Mouse (Mus musculus) midbrain, embryonic 10.5 days (tissue): ENCODE measurements around the gene Rnf135. TPM values are rescaled to one million over a fixed set of nuclear protein-coding genes. Genes with fewer than 3 reads are reported as not detected.

ENCODE experiments used
- DNase-seq: peaks from one replicate; pipeline ENCODE4 v3.0.0-alpha.2; 2017; ENCODE audit warnings: low spot score
- H3K27ac ChIP-seq: fragments of 300-500 bp; sonication (generic); replicated peaks from 2 replicates; pipeline ENCODE4 v1.5.1; 2016; ENCODE audit warnings: mild to moderate bottlenecking
- H3K27me3 ChIP-seq: fragments of 300-500 bp; sonication (generic); 2 replicates; pipeline ENCODE4 v1.6.1; 2016; ENCODE audit warnings: low read depth, mild to moderate bottlenecking; ENCODE audit not compliant: poor library complexity, severe bottlenecking
- H3K36me3 ChIP-seq: fragments of 300-500 bp; sonication (generic); 2 replicates; pipeline ENCODE4 v1.6.1; 2016; ENCODE audit warnings: mild to moderate bottlenecking, moderate library complexity
- H3K4me1 ChIP-seq: fragments of 300-500 bp; sonication (generic); 2 replicates; pipeline ENCODE4 v1.6.1; 2016
- H3K4me3 ChIP-seq: fragments of 300-500 bp; sonication (generic); 2 replicates; pipeline ENCODE4 v1.5.1; 2016; ENCODE audit warnings: mild to moderate bottlenecking, moderate library complexity
- H3K9me3 ChIP-seq: fragments of 300-500 bp; sonication (generic); replicated peaks from 2 replicates; pipeline ENCODE4 v1.6.1; 2016; ENCODE audit warnings: mild to moderate bottlenecking
- WGBS: fragments of 180-500 bp; shearing (Covaris S2); methylation state at CpG from one replicate; pipeline ENCODE4 v1.1.7; 2016; 5-methylcytosine and 5-hydroxymethylcytosine counted together
- polyA plus RNA-seq: library from polyadenylated mRNA; unstranded; fragments of >200 nt; fragmentation: Nextera tagmentation; extraction: Ambion mirVana; gene quantifications from 2 replicates; pipeline ENCODE4 v1.2.1, GENCODE M21; 2016

Rnf135 gene
- polyA plus RNA-seq, 1 experiment from 2014 or later: 5.0 TPM

- Histone ChIP-seq H3K4me3 (no peak overlapping the region), H3K27me3 (no peaks in the 10 kb centered on the region), H3K27ac (no peak overlapping the region), H3K36me3 (peaks cover 5% of the 10 kb centered on the region), H3K9me3 (no peaks in the 10 kb centered on the region), H3K4me1 (no peaks in the 10 kb centered on the region)
- DNase-seq: no peak
- WGBS: 81% methylated on average over 4 of the region's 4 CpGs
Observed at GRCm38 (mm10) chr11:80190280-80190679, 6.6 kb downstream of the Rnf135 start.

- H3K4me1 ChIP-seq: no peaks in the 10 kb centered on the region
- no peak overlapping the region for H3K27ac ChIP-seq
- H3K4me3 ChIP-seq: no peak overlapping the region
- no peaks in the 10 kb centered on the region for H3K9me3 ChIP-seq
- peaks cover 5% of the 10 kb centered on the region for H3K36me3 ChIP-seq
- 64% methylated on average over 4 of the region's 4 CpGs for WGBS
- DNase-seq: no peak
- no peaks in the 10 kb centered on the region for H3K27me3 ChIP-seq
Observed at GRCm38 (mm10) chr11:80193827-80194226, 10.2 kb downstream of the Rnf135 start.

GRCm38 (mm10) chr11:80196351-80196750 is 12.7 kb downstream of the Rnf135 start:
- H3K4me1 ChIP-seq: no peaks in the 10 kb centered on the region
- no peak for DNase-seq
- H3K27ac ChIP-seq: no peak overlapping the region
- 87% methylated on average over 7 of the region's 7 CpGs for WGBS
- H3K9me3 ChIP-seq: no peaks in the 10 kb centered on the region
- no peaks in the 10 kb centered on the region for H3K27me3 ChIP-seq
- H3K4me3 ChIP-seq: no peak overlapping the region
- peaks cover 5% of the 10 kb centered on the region for H3K36me3 ChIP-seq

- no peak for DNase-seq
- Histone ChIP-seq H3K27ac (no peak overlapping the region), H3K36me3 (peaks cover 4% of the 10 kb centered on the region), H3K27me3 (no peaks in the 10 kb centered on the region), H3K4me3 (no peak overlapping the region), H3K4me1 (no peaks in the 10 kb centered on the region), H3K9me3 (no peaks in the 10 kb centered on the region)
- WGBS: 95% methylated on average over 3 of the region's 3 CpGs
Observed at GRCm38 (mm10) chr11:80199316-80199715, 15.7 kb downstream of the Rnf135 start.

DNA sequence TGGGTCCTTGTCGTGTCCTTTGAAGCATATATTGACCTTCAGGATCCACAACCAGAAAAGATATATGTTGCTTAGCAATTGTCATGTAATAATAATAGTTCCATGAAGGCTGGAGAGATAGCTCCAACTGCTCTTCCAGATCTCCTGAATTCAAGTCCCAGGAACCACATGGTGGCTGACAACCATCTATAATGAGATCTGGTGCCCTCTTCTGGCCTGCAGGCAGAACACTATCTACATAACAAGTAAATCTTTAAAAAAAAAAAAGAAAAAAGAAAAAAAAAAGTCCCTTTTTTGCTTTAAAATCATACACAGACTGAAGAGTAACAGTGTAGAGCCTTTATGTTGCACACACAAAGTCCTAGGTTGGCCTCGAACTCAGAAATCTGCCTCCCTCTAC is 16.1 kb downstream of the Rnf135 start:
- Histone ChIP-seq H3K36me3 (no peaks in the 10 kb centered on the region), H3K27me3 (no peaks in the 10 kb centered on the region), H3K9me3 (no peaks in the 10 kb centered on the region), H3K4me3 (no peak overlapping the region), H3K4me1 (no peaks in the 10 kb centered on the region), H3K27ac (no peak overlapping the region)
- DNase-seq: no peak
- WGBS: 100% methylated on average over 2 of the region's 2 CpGs

DNA sequence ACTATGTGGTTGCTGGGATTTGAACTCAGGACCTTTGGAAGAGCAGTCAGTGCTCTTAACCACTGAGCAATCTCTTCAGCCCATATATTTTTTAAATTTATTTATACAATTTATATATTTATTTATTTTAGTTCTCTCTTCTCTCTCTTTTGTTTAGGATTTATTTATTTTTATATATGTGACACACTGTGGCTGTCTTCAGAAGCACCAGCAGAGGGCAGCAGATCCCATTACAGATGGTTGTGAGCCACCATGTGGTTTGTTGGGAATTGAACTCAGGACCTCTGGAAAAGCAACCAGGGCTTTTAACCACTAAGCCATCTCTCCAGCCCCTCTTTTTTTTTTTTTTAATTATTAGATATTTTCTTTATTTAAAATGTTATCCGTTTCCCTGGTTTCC is 16.7 kb downstream of the Rnf135 start:
- no peak for DNase-seq
- H3K4me1 ChIP-seq: no peaks in the 10 kb centered on the region
- H3K36me3 ChIP-seq: no peaks in the 10 kb centered on the region
- H3K27ac ChIP-seq: no peak overlapping the region
- H3K27me3 ChIP-seq: no peaks in the 10 kb centered on the region
- no peaks in the 10 kb centered on the region for H3K9me3 ChIP-seq
- 77% methylated on average over 1 of the region's 1 CpGs for WGBS
- H3K4me3 ChIP-seq: no peak overlapping the region

- Histone ChIP-seq H3K27ac (no peak overlapping the region), H3K27me3 (no peaks in the 10 kb centered on the region), H3K9me3 (no peaks in the 10 kb centered on the region), H3K4me1 (no peaks in the 10 kb centered on the region), H3K4me3 (no peak overlapping the region), H3K36me3 (no peaks in the 10 kb centered on the region)
- WGBS: 82% methylated on average over 6 of the region's 6 CpGs
- DNase-seq: no peak
Observed at GRCm38 (mm10) chr11:80202296-80202695, 18.6 kb downstream of the Rnf135 start.

GRCm38 (mm10) chr11:80204037-80204436 is 20.4 kb downstream of the Rnf135 start:
- no peaks in the 10 kb centered on the region for H3K9me3 ChIP-seq
- H3K4me3 ChIP-seq: no peak overlapping the region
- 81% methylated on average over 3 of the region's 3 CpGs for WGBS
- H3K27me3 ChIP-seq: no peaks in the 10 kb centered on the region
- no peaks in the 10 kb centered on the region for H3K36me3 ChIP-seq
- no peaks in the 10 kb centered on the region for H3K4me1 ChIP-seq
- no peak for DNase-seq
- H3K27ac ChIP-seq: no peak overlapping the region

DNA sequence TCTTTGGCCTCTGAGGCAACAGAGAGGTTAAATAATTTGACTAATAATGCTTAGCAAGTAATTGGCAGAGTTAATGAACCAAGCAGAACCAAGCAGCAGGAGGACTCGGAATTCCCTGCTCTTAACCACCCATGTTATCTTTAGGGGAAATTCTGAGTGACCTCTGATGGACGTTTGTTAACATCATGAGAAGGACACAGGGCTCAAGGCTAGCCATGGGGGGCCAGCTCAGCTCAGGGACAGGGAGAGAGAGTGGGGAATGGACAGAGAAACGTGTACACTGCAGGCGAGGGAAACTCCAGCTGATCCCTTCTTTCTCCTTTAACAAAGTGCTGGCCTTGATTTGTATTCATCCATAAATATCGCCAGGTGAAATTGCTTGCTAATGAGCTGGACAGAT is 21.3 kb downstream of the Rnf135 start:
- Histone ChIP-seq H3K4me3 (no peak overlapping the region), H3K4me1 (peaks cover 3% of the 10 kb centered on the region), H3K27me3 (no peaks in the 10 kb centered on the region), H3K27ac (no peak overlapping the region), H3K36me3 (no peaks in the 10 kb centered on the region), H3K9me3 (no peaks in the 10 kb centered on the region)
- WGBS: 64% methylated on average over 5 of the region's 5 CpGs
- DNase-seq: no peak

- Histone ChIP-seq H3K4me3 (peak overlapping the region; percentile 84; the same call in 1 of the 2 replicates), H3K4me1 (peaks cover 15% of the 10 kb centered on the region), H3K9me3 (no peaks in the 10 kb centered on the region), H3K36me3 (peaks cover 11% of the 10 kb centered on the region; the same call in 1 of the 2 replicates), H3K27me3 (no peaks in the 10 kb centered on the region), H3K27ac (no peak overlapping the region; the same call in 1 of the 2 replicates)
- 37% methylated on average over 7 of the region's 7 CpGs for WGBS
- DNase-seq: no peak
Observed at GRCm38 (mm10) chr11:80208465-80208859, 24.8 kb downstream of the Rnf135 start.

DNA sequence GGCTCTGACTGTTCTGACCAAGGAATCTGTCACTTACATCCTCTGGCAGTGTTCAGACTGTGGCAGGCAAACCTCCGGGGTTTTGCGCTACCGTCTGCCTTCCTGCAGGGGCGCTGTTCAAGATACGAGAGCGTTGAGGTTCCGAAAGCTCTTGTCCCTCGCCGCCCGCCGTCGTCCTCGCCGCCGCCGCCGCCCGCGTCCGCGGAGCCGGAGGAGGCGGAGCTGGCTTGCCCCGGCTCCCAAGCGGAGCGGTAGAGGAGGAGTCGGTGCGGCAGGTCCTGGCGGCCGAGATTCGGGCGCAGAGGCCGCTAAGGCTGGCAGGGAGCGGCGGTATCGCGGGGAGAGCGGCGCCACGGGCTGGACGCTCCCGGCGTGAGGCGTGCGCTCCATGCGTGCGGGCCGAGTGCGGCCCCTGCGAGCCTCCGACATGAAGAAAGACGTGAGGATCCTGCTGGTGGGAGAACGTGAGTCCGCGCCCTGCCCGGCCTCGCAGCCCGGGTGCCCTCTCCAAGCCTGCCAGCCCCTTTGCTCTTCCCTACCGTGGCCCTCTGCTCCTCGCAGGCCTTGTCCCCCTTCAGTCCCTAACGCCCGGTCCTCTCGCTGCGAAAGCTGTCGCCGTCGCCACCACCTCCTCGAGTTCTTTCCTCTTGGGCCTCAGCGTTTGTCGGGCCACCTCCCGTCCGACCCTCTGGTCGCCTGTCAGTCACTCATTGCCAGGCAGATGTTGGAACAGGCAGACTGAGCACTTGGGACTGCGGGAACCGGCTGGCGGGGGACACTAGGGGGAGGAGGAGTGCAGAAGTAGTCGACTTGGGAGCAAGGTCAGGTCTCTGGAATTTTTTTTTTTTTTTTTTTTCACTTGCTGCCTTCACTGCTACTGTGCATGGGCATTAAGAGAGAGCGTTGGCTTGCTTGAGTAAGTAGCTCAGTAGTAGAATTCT is 25.5 kb downstream of the Rnf135 start, which contains the start of gene Rhot1:
Gene Rhot1 (plus strand): TSS at position 160 of the 941 bp plus-strand sequence.
- H3K4me1 ChIP-seq: peaks cover 15% of the 10 kb centered on the region
- no peaks in the 10 kb centered on the region for H3K9me3 ChIP-seq
- peak within 1 kb of the TSS; percentile 94 for H3K27ac ChIP-seq
- H3K36me3 ChIP-seq: peaks cover 17% of the 10 kb centered on the region
- under 1% methylated on average over 78 of the region's 78 CpGs for WGBS
- no peaks in the 10 kb centered on the region for H3K27me3 ChIP-seq
- H3K4me3 ChIP-seq: peak within 1 kb of the TSS; percentile 84
- DNase-seq: peak; percentile 95

DNA sequence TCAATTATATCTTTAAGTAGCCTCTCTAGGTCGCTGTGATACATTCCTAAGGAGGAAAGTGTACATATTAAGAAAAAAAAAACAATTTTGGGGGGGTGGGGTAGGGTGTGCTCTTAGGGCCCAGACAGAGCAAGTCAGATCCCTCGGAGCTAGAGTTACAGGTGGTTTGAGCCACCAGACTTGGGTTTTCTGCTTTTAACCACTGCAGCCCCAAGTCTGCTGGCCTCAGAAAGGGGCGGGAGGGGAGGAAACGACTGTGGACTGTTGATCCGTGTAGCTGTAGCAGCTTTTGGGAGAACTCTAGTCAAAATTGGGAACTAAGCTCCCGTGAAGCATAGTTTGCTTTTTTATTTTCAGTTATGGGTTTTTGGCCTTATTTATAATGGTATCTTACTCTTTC is 26.7 kb downstream of the Rnf135 start:
- no peak for DNase-seq
- Histone ChIP-seq H3K4me3 (peak overlapping the region; percentile 84), H3K27me3 (no peaks in the 10 kb centered on the region), H3K27ac (no peak overlapping the region), H3K4me1 (peaks cover 15% of the 10 kb centered on the region), H3K9me3 (no peaks in the 10 kb centered on the region), H3K36me3 (peaks cover 26% of the 10 kb centered on the region)
- WGBS: 63% methylated on average over 6 of the region's 6 CpGs

DNA sequence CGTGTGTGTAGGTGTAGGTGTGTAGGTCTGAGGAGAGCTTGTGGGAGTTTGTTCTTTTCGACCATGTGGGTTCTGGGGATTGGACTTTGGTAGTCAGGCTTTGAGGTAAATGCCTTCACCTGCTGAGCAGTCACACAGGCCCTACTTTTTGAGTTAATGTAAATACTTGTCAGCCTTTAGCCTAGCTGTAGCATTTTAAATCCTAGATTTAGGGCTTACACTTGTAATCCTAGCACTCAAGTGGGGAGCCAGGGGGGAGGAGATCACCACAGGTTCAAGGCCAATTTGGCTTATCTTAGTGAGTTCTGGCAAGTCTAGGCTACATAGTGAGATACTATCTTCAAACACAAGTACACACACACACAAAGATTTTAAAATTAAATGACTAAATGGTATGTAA is 28.6 kb downstream of the Rnf135 start:
- no peaks in the 10 kb centered on the region for H3K9me3 ChIP-seq
- peaks cover 33% of the 10 kb centered on the region for H3K36me3 ChIP-seq
- H3K4me3 ChIP-seq: no peak overlapping the region
- DNase-seq: no peak
- H3K27me3 ChIP-seq: no peaks in the 10 kb centered on the region
- WGBS: 95% methylated on average over 2 of the region's 2 CpGs
- H3K4me1 ChIP-seq: peaks cover 15% of the 10 kb centered on the region
- no peak overlapping the region for H3K27ac ChIP-seq
